Mouse (Mus musculus) mesoderm, embryonic 11.5 days (tissue): ENCODE results near the gene Dnaic1.

Experiments used
- DNase-seq: peaks from one replicate; pipeline ENCODE4 v3.0.0-alpha.2; 2012; ENCODE audit warnings: low read depth, low spot score

Dnaic1 gene

DNA sequence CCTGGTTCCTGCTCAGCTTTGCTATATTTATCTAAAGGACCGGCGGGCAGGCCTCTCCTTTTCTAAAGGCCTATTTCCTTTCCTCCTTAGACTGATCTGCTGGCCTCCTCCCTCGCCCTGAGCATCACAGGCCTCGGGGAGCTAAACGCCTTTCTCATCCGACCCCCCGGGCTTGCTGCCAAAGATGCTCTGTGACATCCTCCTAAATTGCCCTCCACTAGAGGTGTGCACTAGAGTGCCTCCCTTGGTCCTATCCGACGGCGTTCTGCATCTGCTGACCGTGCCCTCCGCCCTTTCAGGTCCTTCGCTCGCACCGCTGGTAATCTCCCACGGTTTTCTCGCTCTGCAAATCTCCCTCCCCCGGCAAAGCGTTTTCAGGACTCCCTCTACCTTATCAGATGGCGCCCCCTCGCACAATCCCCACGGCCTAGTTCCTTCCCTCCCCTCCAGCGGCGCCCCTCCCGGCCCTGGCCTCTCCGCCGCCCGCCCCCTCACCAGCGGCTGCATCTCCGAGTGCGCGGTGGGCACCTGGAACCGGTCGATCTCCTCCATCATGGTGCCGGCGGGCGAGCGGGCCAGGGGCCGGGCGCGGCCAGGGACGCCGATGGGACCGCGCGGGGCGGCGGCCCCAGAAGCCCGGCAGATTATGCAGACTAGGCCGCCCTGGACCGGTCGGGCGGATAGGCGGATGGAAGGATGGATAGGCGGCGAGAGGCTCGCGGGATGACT, 729 bp upstream of the Dnaic1 start:
- no peak for DNase-seq

DNA sequence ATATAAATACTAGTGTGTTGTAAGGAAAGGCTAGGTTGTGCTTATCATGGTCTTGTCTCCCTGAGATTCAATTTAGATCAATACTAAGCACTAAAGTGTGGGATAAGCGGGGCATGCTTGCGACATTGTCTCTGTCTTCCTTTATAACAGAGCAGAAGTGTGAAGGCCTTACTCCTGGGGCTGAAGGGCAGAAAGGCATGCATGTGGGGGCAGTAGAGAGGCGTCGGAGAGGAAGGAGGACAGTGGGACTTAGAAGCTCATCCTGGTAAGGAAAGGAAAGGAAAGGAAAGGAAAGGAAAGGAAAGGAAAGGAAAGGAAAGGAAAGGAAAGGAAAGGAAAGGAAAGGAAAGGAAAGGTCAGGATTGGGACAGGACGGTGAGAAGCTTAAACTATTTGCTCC, 1.9 kb downstream of the Dnaic1 start:
- DNase-seq = no peak

DNA sequence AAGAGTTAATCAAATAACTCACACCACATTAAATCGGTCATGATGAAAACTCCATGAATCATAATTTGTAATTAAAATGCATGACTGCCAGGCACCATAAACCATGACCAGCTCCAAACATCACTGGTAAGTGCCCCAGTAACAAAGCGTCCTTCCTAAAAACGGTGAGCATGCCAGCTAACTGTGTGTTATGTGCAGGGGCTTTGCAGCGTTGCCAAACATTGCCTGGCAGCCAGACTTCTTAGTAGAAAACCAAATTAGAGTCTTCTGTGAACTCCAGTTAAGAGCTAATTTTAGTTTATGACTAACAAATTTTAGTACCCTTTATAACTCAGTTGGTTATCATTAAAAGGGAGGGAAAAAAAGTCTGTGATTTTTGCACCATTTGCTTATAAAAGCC, 3.9 kb downstream of the Dnaic1 start:
- DNase-seq = no peak

DNA sequence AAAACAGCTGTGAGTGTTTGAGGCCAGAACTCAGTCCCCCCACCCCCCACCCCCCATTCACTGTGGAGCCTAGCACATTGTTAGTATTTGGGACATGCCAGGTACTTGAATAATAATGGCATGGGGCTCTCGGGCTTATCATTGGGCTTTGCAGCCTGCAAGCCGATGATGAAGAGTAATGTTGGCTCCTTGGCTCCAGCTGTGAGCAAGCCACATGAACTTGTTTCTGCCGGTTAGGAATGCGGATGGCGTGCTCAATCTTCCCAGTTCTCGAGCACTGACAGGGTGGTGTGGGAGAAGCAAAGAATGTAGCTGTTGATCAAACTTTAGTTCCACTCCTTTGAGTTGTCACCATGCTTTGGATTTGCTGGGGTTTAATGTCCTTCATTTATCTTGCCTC, 6.3 kb downstream of the Dnaic1 start:
- DNase-seq = peak; percentile 83

DNA sequence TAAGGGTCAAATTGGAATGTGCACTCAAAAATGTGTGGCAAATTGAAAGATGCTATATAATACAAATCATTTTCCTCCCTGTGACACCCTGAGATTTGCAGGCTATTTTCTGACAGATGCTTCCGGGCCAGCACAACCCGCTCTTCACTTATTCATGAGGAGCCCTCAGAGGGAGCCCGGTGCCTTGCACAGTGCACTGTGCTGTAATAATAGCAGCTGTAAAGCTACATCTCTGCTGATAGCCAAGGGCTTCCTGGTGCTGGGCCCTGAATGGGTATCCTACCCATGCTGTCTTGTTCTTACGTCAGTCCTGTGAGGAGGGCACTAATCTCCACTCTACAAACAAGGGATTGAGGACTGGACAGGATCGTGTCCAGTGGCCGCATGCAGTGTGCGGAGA, 13.8 kb downstream of the Dnaic1 start:
- no peak for DNase-seq

DNA sequence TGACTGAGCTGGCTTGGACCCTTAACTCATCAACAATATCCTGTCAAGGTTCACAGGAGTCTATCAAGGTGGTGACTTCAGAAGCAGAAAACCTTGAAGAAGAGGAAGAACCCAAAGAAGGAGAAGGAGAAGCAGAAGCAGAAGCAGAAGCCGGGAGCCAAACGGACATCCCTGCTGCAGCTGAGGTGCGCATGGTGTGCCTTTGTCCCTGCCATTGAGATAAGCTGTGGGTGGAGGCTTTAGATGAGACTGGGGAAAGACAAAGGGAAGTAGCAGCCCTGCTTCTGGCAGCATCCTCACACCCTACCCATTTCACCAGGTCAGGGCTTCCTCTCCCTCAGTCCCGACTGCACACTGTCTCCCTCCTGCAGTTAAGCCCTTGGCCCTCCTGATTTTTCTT, 33.2 kb downstream of the Dnaic1 start:
- no peak for DNase-seq

DNA sequence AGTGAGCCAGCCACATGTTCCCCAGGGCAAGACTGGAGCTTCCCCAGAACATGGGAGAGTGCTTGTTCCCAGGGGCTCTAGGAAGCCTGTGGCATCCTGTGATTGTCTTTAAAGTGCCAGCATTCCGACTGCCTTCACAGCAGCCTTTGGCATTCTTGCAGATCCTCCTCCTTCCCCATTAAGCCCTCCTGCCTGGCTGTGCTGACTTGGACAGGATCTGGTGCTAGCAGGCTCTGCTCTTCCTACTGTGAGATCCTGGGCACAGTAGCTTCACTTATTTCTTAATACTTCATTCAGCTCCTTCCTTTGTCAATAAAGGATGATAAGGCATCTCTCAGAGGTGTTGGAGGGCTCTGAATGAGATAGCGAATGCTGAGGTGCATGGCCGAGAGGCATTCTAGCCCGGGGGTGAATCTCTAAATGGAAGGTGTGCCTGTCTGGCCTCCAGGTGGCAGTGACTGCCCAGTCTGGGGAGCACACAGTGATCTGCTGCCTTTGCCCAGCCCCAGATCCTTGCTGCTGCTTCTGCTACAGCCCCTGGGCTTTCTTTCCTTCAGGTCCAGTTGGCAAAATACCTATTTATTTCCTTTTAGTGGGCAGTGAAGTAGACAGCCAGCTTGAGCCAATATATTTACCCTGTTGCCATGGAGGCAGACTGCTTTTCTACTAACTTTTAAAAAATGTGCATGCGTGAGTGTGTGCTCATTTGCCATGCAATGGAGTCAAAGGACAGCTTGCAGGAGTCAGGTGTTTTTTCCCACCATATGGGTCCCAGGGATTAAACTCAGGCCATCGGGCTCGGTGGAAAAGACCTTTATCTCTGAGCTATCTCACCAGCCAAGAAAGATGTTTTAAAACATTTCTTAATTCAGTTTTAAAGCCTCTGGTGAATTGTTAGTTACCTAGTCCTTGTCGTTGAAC, 35.2 kb downstream of the Dnaic1 start:
- DNase-seq = peak; percentile 30

DNA sequence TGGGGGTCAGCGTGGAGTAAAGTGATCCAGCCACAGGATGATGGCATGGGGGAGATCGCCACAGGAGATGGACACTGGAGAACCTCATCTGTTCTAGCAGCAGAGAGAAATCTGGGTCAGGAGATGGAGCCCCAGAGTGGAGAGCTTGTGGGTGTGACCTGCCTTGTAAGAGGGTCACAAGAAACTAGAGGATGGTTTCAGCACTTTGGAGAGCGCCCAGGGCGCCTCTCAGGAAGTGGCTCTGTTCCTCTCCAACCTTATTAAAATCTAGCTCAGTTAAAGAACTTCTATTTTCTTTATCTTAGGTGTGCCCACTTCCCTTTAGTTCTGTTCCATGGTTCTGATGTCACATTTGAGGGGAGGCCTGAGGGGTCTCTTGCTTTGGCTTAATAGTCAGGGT, 37.2 kb downstream of the Dnaic1 start:
- DNase-seq = peak; percentile 85

DNA sequence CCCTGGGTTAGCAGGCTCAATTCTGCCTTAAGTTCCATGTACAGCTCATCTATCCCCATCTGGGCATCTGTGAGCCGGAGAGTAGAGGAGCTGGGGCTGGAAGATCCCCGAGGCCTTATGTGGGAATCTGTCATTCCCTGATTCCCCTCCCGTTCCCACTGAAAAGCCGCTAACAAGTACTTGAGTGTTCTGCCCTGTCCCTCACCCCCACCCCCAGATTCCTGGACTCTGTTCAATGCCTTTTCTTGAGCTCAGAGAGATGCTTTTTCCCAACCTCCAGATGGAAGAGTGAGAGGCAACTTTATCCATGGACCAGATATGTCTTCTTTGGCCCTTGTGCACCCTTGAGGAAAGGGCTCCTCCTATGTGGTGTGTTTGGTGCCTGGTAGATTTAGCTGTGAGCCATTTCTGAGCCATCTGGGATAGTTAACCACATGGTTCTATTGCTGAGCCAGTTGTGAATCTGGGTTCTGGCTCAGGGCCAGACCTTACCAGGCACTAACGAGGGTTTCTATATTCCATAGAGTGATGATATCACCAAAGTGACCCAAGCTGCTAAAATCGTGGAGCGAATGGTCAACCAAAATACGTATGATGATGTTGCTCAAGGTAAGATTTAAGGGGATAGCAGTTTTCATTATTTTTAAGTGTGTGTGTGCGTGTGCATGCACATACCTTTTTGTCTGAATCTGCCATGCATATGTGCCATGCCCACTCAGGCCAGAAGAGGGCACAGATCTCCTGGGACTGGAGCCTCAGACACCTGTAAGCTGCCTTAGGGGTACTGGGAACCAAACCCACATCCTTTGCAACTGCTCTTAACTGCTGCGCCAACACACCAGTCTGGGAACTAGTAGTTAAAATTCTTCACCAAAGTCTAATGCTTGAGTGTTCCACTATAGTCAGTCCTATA, 40.4 kb downstream of the Dnaic1 start:
- DNase-seq = no peak

DNA sequence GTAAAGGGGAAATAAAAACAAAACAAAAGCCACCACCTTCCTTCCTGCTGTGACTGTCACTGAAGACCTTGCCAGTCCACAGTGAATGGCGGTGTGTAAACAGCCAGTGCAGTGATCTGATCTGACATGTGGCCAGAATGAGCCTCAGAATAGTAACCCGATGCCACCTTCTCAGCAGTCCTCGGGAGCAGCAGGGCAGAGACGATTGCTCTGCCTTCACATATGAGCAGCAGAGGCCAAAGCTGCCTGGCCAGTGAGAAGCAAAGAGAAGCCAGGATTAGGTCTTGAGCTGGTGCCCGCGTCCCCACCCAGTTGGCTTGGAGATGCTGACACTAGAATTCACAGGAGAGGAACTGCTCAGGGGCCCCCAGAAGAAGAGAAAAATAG, 41.0 kb downstream of the Dnaic1 start:
- DNase-seq = no peak

DNA sequence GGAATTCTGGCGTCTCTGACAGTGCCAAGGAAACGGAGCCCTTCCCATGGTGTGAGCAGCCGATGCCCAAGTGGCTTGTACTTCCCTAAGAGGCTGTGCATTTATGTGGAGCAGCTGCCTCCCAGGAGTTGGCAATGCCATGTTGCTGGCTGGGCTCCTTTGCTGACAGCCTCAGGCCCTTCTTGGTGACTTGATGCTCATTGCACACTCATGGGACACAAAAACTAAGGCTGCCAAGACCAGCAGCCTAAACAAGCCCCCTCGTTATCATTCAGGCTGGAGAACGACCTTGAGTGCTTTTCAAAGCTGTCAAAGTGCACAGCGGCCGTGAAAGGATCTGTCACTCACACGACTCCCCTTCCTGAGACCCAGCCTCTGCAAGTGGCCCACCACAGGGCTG, 42.6 kb downstream of the Dnaic1 start:
- DNase-seq = no peak

DNA sequence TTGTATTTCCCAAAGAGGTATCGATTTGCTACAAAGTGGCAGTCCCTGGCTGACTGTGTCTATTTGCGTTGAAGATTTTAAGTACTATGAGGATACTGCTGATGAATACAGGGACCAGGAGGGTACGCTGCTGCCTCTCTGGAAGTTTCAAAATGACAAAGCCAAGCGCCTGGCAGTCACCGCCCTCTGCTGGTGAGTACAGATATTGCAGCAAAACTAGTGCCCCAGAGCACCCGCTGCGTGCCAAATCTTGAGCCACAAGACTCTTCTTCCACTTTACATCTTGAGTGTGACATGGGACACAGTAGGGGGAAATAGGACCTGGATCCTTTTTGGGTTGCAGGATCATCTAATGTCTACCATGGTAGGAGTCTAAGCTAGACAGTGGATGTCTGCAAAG, 44.6 kb downstream of the Dnaic1 start:
- peak; percentile 80 for DNase-seq

DNA sequence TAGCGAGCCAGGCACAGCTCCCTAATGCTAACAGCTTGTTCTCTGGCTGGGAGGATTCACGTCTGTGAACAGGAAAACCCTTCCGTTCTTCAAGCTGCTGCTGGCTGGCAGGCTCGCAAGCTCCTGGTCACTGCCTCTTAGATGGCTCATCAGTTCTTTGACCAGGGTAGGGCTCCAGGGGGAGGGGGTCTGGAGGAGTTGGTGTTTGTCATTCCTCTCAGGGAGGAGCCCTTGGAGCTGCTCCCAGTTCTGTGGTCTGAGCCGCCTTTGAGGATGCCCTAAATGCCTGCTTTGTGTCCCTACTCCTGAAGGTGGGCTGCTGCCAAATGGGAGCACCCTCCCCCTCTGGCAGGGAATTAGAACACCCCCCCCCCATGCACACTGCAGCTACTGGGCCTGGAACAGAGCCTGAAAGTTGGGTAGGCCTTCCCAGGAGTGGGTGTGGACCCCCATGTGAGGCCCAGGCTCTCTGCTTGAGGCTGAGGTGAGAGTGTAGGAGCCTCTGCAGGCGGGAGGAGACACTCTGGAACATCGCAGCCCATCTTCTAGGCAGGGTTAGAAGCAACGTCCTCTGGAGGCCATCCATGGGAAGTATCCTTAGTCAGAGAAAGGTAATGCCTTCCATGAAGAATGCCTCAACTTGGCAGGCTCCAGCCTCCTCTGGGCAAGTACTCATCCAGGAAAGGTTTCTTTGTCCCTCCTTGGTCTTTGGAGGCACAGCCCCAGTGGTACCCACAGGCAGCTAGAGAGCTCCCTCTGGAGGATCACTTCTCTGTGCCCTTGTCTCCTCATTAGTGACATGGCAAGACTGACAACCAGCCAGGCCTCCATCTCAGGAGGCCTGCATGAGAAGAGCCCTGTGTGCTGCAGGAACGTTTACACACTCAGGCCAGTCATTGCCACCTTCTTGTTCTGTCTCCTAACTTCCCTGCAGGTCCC, 46.4 kb downstream of the Dnaic1 start:
- DNase-seq = no peak

DNA sequence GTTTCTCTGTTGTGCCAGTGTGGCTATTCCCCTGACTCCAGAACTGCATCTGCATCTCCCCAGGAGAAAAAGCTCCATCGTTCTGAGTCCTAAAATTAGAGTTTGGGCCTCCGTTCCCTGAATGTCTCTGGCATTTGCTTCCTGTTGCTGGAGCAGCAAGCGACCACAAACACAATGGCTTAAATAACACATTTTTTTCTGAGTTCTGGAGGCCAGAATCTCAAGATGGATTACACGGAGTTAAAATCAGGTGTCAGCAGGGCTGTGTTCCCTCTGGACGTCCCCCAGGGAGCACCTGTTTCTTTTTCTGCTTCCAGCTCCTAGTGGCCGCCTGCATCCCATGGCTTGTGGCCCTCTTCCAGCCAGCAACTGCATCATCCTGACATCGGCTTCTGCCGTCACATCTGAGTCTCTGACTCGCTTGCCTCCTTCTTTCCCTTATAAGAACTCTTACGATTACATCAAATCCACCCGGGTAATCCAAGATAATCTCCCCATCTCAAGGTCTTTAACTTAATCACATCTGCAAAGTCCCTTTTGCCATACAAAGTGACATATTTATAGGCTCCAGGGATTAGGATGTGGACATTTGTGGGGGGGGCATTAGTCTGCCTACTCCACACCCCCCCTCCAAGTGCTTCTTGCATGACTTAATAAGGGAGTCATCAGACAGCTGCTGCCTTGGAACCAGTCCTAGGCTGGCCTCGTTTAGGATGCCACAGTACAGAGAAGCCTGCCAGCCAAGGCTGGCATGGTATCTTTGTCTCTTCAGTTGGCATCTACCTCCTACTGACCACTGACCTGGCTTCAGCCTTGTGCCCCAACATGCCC, 49.6 kb downstream of the Dnaic1 start:
- DNase-seq = no peak

DNA sequence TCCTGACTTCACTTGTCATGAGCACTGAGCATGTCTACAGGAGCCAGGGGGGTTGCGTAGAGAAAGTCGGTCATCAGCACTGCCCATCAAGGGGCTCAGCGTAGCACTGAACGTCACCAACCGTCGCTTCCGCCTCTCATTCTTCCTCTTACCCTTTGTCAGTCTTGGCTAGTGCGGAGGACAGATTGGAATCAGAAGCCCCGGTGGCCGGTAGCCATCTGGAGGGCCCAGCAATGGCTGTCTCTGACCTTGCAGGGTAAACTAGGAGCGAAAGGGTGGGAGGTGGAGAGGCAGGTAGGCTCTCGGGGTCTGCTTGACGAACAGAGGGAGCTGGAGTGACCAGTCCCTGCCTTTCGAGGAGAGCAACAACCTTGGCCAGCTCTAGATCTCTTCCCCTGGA, 52.5 kb downstream of the Dnaic1 start:
- no peak for DNase-seq

DNA sequence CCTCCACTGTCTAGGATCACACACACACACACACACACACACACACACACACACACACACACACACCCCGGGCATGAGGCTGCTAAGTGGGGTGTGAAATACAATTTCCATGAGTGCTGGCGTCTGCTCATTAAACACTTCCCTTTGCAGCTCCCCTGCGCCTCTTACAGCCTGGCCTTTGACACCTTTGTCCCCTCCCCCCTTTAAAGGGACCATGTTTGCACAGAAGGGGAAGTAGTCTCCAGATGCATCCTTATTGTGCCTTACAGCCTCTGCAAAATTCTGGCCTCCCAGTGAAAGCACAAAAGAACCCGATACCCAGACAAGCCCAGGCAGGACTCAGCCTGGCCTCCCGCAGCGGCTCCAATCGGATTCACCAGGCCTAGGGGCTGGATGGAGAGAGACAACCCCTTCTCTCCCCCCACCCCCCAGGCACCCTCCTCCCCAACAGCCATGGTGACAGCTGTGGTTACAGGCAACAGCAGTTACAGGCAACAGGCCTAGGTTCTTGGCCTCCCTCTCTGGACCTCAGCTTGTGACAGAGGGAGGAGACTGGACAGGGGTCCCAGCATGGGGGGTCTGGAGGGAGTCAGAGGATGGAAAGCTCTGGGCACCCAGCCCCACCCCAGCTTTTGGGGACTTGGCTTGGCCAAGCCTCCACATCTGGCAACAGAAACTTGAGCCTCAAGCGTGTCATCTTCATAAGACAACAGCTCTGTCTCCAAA, 58.8 kb downstream of the Dnaic1 start:
- DNase-seq = peak; percentile 82

DNA sequence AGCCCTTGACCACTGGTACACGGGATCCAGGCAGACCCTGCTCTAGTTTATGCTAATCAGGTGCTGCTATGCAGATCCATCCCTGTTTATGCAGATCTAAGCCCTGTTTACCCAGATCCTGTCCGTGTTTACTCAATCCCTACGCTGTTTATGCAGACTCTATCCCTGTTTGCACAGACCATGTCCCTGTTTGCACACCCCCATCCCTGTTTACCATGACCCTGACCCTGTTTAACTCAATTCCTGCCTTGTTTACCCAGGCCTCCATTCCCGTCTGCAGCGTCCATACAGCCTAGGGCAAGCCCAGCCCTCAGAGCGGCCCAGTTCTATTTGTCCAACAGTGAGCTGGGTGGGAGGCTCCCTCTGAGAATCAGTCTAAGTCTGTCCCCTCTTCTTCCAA, 60.6 kb downstream of the Dnaic1 start:
- DNase-seq = no peak

DNA sequence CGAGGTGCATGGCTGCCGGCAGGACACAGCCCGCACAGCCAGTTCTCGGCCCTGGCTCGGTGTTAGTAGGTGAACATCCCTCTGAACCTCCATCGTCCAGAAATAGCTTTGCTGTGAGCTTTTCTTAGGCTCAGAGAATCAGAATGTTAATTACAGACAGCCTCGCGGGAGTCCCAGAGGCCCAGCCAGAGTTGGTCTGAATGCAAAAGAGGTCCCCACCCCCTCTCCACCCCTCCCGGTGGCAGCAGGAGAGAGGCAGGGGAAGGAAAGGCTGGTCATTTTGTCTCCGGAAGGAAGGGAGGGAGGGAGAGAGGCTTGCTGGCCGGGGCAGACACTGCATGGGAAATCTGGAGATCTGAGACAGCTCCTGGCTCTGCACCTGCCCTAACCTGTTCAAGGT, 61.8 kb downstream of the Dnaic1 start:
- peak; percentile 59 for DNase-seq

DNA sequence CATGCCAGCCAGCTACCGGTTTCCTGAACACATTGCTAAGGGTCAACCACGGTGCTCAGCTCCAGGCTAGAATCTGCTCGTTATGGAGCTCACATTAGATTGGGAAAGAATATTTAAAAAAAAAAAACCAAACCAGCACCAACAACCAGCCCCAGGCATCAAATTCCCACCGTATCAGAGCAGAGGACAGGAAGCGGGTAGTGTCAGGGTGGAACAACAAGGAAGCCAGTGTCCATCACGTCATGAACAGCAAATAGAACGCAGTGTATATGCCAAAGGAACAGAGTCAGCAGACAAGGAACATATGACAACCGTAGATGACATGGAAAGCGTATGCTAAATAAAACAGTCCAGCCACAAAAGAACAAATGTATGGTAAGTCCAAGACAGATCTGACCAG, 63.4 kb downstream of the Dnaic1 start:
- no peak for DNase-seq
